Mouse (Mus musculus): ENCODE measurements at regions not wholly inside any gene's neighbourhood (a gene's known extent, or its start where the extent isn't known, plus 50 kb on each side); places are given as distances from the start of the nearest gene placed in this dataset.

- H3K27ac ChIP-seq (replicated peaks in 1 of 2; ENCODE audit: control insufficient read depth in 1 of 2, insufficient read depth in 1 of 2, low read depth in 2 of 2, low read length in 2 of 2), result no peak overlapping the region
- no peak overlapping the region for H3K9ac ChIP-seq (ENCODE audit: low read length)
- H3K27me3 ChIP-seq (ENCODE audit: control insufficient read depth, insufficient read depth, low read length), result no peaks in the 10 kb centered on the region
- 51% methylated on average over 7 of the region's 7 CpGs for WGBS
- H3K9me3 ChIP-seq (ENCODE audit: control insufficient read depth, low read length), result no peaks in the 10 kb centered on the region
- ATAC-seq (ENCODE audit: insufficient number of reproducible peaks, insufficient read depth, low FRiP score, low read depth), result no peak
- no peak overlapping the region for H3K4me2 ChIP-seq (ENCODE audit: low read length)
- no peaks in the 10 kb centered on the region for H3K36me3 ChIP-seq (ENCODE audit: control insufficient read depth, insufficient read depth, low read length)
- no peaks in the 10 kb centered on the region for H3K4me1 ChIP-seq (ENCODE audit: control insufficient read depth in 2 of 2, insufficient read depth in 2 of 2, low read length in 2 of 2)
- no peak overlapping the region for H3K4me3 ChIP-seq (ENCODE audit: control insufficient read depth in 1 of 2, insufficient read depth in 1 of 2, low read depth in 1 of 2, low read length in 2 of 2)
These were observed 322.9 kb downstream of the D3Ertd751e start for GRCm38 (mm10) chr3:42065093-42065935.

GRCm38 (mm10) chr3:42065962-42066361 lies 323.6 kb downstream of the D3Ertd751e start:
- Histone ChIP-seq H3K4me2 (ENCODE audit: low read length) (no peak overlapping the region), H3K4me3 (ENCODE audit: control insufficient read depth in 1 of 2, insufficient read depth in 1 of 2, low read depth in 1 of 2, low read length in 2 of 2) (no peak overlapping the region), H3K9ac (ENCODE audit: low read length) (no peak overlapping the region), H3K27me3 (ENCODE audit: control insufficient read depth, insufficient read depth, low read length) (no peaks in the 10 kb centered on the region), H3K27ac (replicated peaks in 1 of 2; ENCODE audit: control insufficient read depth in 1 of 2, insufficient read depth in 1 of 2, low read depth in 2 of 2, low read length in 2 of 2) (no peak overlapping the region), H3K36me3 (ENCODE audit: control insufficient read depth, insufficient read depth, low read length) (no peaks in the 10 kb centered on the region), H3K9me3 (ENCODE audit: control insufficient read depth, low read length) (no peaks in the 10 kb centered on the region), H3K4me1 (ENCODE audit: control insufficient read depth in 2 of 2, insufficient read depth in 2 of 2, low read length in 2 of 2) (no peaks in the 10 kb centered on the region)
- 55% methylated on average over 3 of the region's 3 CpGs for WGBS
- no peak for ATAC-seq (ENCODE audit: insufficient number of reproducible peaks, insufficient read depth, low FRiP score, low read depth)

GRCm38 (mm10) chr3:42067036-42067435 lies 324.6 kb downstream of the D3Ertd751e start:
- Histone ChIP-seq H3K9me3 (ENCODE audit: control insufficient read depth, low read length) (no peaks in the 10 kb centered on the region), H3K4me2 (ENCODE audit: low read length) (no peak overlapping the region), H3K9ac (ENCODE audit: low read length) (no peak overlapping the region), H3K4me3 (ENCODE audit: control insufficient read depth in 1 of 2, insufficient read depth in 1 of 2, low read depth in 1 of 2, low read length in 2 of 2) (no peak overlapping the region), H3K4me1 (ENCODE audit: control insufficient read depth in 2 of 2, insufficient read depth in 2 of 2, low read length in 2 of 2) (no peaks in the 10 kb centered on the region), H3K27ac (replicated peaks in 1 of 2; ENCODE audit: control insufficient read depth in 1 of 2, insufficient read depth in 1 of 2, low read depth in 2 of 2, low read length in 2 of 2) (no peak overlapping the region), H3K36me3 (ENCODE audit: control insufficient read depth, insufficient read depth, low read length) (no peaks in the 10 kb centered on the region), H3K27me3 (ENCODE audit: control insufficient read depth, insufficient read depth, low read length) (no peaks in the 10 kb centered on the region)
- WGBS, result 87% methylated on average over 5 of the region's 5 CpGs
- no peak for ATAC-seq (ENCODE audit: insufficient number of reproducible peaks, insufficient read depth, low FRiP score, low read depth)

- 50% methylated on average over 11 of the region's 11 CpGs for WGBS
- Histone ChIP-seq H3K27me3 (ENCODE audit: control insufficient read depth, insufficient read depth, low read length) (no peaks in the 10 kb centered on the region), H3K9me3 (ENCODE audit: control insufficient read depth, low read length) (no peaks in the 10 kb centered on the region), H3K27ac (replicated peaks in 1 of 2; ENCODE audit: control insufficient read depth in 1 of 2, insufficient read depth in 1 of 2, low read depth in 2 of 2, low read length in 2 of 2) (no peak overlapping the region), H3K4me2 (ENCODE audit: low read length) (no peak overlapping the region), H3K4me3 (ENCODE audit: control insufficient read depth in 1 of 2, insufficient read depth in 1 of 2, low read depth in 1 of 2, low read length in 2 of 2) (no peak overlapping the region), H3K36me3 (ENCODE audit: control insufficient read depth, insufficient read depth, low read length) (no peaks in the 10 kb centered on the region), H3K4me1 (ENCODE audit: control insufficient read depth in 2 of 2, insufficient read depth in 2 of 2, low read length in 2 of 2) (no peaks in the 10 kb centered on the region), H3K9ac (ENCODE audit: low read length) (no peak overlapping the region)
- ATAC-seq (ENCODE audit: insufficient number of reproducible peaks, insufficient read depth, low FRiP score, low read depth), result no peak
These were observed 332.3 kb downstream of the D3Ertd751e start for GRCm38 (mm10) chr3:42074532-42075287.

- H3K4me1 ChIP-seq (ENCODE audit: control insufficient read depth in 2 of 2, insufficient read depth in 2 of 2, low read length in 2 of 2), result no peaks in the 10 kb centered on the region
- ATAC-seq (ENCODE audit: insufficient number of reproducible peaks, insufficient read depth, low FRiP score, low read depth), result no peak
- H3K36me3 ChIP-seq (ENCODE audit: control insufficient read depth, insufficient read depth, low read length), result no peaks in the 10 kb centered on the region
- no peaks in the 10 kb centered on the region for H3K9me3 ChIP-seq (ENCODE audit: control insufficient read depth, low read length)
- H3K27me3 ChIP-seq (ENCODE audit: control insufficient read depth, insufficient read depth, low read length), result no peaks in the 10 kb centered on the region
- H3K4me2 ChIP-seq (ENCODE audit: low read length), result peak overlapping the region; percentile 52
- H3K9ac ChIP-seq (ENCODE audit: low read length), result peak overlapping the region; percentile 23; the same call in 1 of the 2 replicates
- no peak overlapping the region for H3K4me3 ChIP-seq (ENCODE audit: control insufficient read depth in 1 of 2, insufficient read depth in 1 of 2, low read depth in 1 of 2, low read length in 2 of 2)
- no peak overlapping the region for H3K27ac ChIP-seq (replicated peaks in 1 of 2; ENCODE audit: control insufficient read depth in 1 of 2, insufficient read depth in 1 of 2, low read depth in 2 of 2, low read length in 2 of 2)
- 42% methylated on average over 13 of the region's 13 CpGs for WGBS
These were observed 368.8 kb downstream of the D3Ertd751e start for GRCm38 (mm10) chr3:42110976-42111847.

- Histone ChIP-seq H3K9ac (ENCODE audit: low read length) (no peak overlapping the region), H3K27ac (replicated peaks in 1 of 2; ENCODE audit: control insufficient read depth in 1 of 2, insufficient read depth in 1 of 2, low read depth in 2 of 2, low read length in 2 of 2) (no peak overlapping the region), H3K9me3 (ENCODE audit: control insufficient read depth, low read length) (0 out of 2 replicates have a peak, but pooled peaks cover 4% of the 10 kb centered on the region), H3K4me2 (ENCODE audit: low read length) (no peak overlapping the region), H3K36me3 (ENCODE audit: control insufficient read depth, insufficient read depth, low read length) (no peaks in the 10 kb centered on the region), H3K4me1 (ENCODE audit: control insufficient read depth in 2 of 2, insufficient read depth in 2 of 2, low read length in 2 of 2) (no peaks in the 10 kb centered on the region), H3K4me3 (ENCODE audit: control insufficient read depth in 1 of 2, insufficient read depth in 1 of 2, low read depth in 1 of 2, low read length in 2 of 2) (no peak overlapping the region), H3K27me3 (ENCODE audit: control insufficient read depth, insufficient read depth, low read length) (no peaks in the 10 kb centered on the region)
- WGBS, result 84% methylated on average over 3 of the region's 3 CpGs
- no peak for ATAC-seq (ENCODE audit: insufficient number of reproducible peaks, insufficient read depth, low FRiP score, low read depth)
These were observed 387.6 kb downstream of the D3Ertd751e start for GRCm38 (mm10) chr3:42129821-42130560.

- Histone ChIP-seq H3K4me2 (ENCODE audit: low read length) (no peak overlapping the region), H3K9ac (ENCODE audit: low read length) (no peak overlapping the region), H3K27ac (replicated peaks in 1 of 2; ENCODE audit: control insufficient read depth in 1 of 2, insufficient read depth in 1 of 2, low read depth in 2 of 2, low read length in 2 of 2) (no peak overlapping the region), H3K4me3 (ENCODE audit: control insufficient read depth in 1 of 2, insufficient read depth in 1 of 2, low read depth in 1 of 2, low read length in 2 of 2) (no peak overlapping the region), H3K9me3 (ENCODE audit: control insufficient read depth, low read length) (0 out of 2 replicates have a peak, but pooled peaks cover 4% of the 10 kb centered on the region), H3K27me3 (ENCODE audit: control insufficient read depth, insufficient read depth, low read length) (no peaks in the 10 kb centered on the region), H3K36me3 (ENCODE audit: control insufficient read depth, insufficient read depth, low read length) (no peaks in the 10 kb centered on the region), H3K4me1 (ENCODE audit: control insufficient read depth in 2 of 2, insufficient read depth in 2 of 2, low read length in 2 of 2) (no peaks in the 10 kb centered on the region)
- 79% methylated on average over 1 of the region's 1 CpGs for WGBS
- ATAC-seq (ENCODE audit: insufficient number of reproducible peaks, insufficient read depth, low FRiP score, low read depth), result no peak
These were observed 389.9 kb downstream of the D3Ertd751e start for GRCm38 (mm10) chr3:42132322-42132721.

All from heart, embryonic 14.5 days (tissue).